Mouse (Mus musculus): ENCODE measurements around the gene Gm28434. TPM values are rescaled to one million over a fixed set of nuclear protein-coding genes. Genes with fewer than 3 reads are reported as not detected.

Gene Gm28434
- polyA plus RNA-seq (2015; fragmentation: Nextera tagmentation; extraction: Ambion mirVana) = not detected in 2 replicates

DNA sequence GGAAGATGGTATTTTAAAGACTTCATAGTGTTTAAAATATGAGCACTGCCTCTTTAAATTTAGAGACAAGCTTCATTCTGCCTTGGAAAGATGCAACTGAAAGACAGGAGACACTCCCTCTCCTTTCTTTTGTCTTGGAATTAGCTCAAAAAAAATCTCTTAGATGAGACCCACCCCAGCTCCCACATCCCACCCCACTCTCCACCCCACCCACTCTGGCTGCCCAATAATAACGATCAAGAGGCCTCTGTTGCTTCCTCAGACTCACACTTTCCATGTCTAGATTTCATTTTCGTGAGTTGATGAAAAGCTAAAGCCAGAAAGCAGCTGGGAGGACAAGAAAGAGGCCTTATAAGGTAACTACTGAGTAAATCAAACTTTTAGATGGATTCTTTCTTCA, at the start of gene Gm28434, which contains the start of gene 2310003L06Rik:
TSS of gene Gm28434 (plus strand) at position 317 of the 400 bp plus-strand sequence.
TSS of gene 2310003L06Rik (plus strand) at position 259 of the 400 bp plus-strand sequence.
- H3K27ac ChIP-seq (ENCODE audit: low read depth) = no peak within 1 kb of the TSS
- no peaks in the 10 kb centered on the region for H3K4me1 ChIP-seq (ENCODE audit: insufficient read depth)
- H3K9ac ChIP-seq (replicated peaks) = no peak within 1 kb of the TSS
- H3K4me3 ChIP-seq (ENCODE audit: low read depth, low read length) = no peak within 1 kb of the TSS
- H3K36me3 ChIP-seq (replicated peaks; ENCODE audit: insufficient read depth, low read length) = no peaks in the 10 kb centered on the region
- ATAC-seq (no peak), DNase-seq (no peak)
- no peaks in the 10 kb centered on the region for H3K27me3 ChIP-seq (ENCODE audit: insufficient read depth, low read length)
- TF ChIP-seq CTCF (IDR thresholded peaks at IDR 0.05; ENCODE audit: low read depth) (no peak), EP300 (IDR thresholded peaks at IDR 0.05; ENCODE audit: low read depth) (no peak)
- no peak within 1 kb of the TSS for H3K4me2 ChIP-seq (ENCODE audit: low read depth, low read length)
- no peaks in the 10 kb centered on the region for H3K9me3 ChIP-seq (ENCODE audit: low read length)
- 49% methylated on average over 2 of the region's 2 CpGs for WGBS (ENCODE audit: insufficient replicate concordance)

DNA sequence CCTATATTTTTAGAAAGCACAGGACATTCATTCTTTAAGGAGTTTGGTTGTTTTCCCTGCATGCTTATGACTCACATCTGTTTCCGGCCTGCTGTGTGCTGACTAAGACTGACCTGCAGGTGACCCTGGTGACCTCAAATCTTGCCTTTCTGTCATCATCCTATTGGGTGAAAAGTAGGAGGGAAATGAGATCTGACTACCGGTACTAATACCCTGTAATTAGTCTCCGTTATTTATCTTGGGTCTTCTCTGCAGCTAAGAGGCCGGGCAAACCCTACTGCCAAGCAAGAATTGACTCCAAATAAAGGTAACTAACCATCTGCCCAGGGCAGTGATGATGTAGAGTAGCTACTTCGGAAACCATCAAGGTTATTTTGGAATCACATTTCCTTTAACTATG, 43.9 kb upstream of the Gm28434 start, which contains the start of gene Csn3:
TSS of gene Csn3 (plus strand) at position 208 of the 400 bp plus-strand sequence.
- no peak within 1 kb of the TSS for H3K27ac ChIP-seq (ENCODE audit: low read depth)
- no peak within 1 kb of the TSS for H3K4me2 ChIP-seq (ENCODE audit: low read depth, low read length)
- 45% methylated on average over 5 of the region's 5 CpGs for WGBS (ENCODE audit: insufficient replicate concordance)
- H3K4me3 ChIP-seq (ENCODE audit: low read depth, low read length) = no peak within 1 kb of the TSS
- no peak for DNase-seq
- no peak within 1 kb of the TSS for H3K9ac ChIP-seq (replicated peaks)
- TF ChIP-seq EP300 (IDR thresholded peaks at IDR 0.05; ENCODE audit: low read depth) (no peak), CTCF (IDR thresholded peaks at IDR 0.05; ENCODE audit: low read depth) (no peak)
- no peaks in the 10 kb centered on the region for H3K36me3 ChIP-seq (replicated peaks; ENCODE audit: insufficient read depth, low read length)
- H3K9me3 ChIP-seq (ENCODE audit: low read length) = no peaks in the 10 kb centered on the region
- H3K27me3 ChIP-seq (ENCODE audit: insufficient read depth, low read length) = no peaks in the 10 kb centered on the region
- H3K4me1 ChIP-seq (ENCODE audit: insufficient read depth) = no peaks in the 10 kb centered on the region
- no peak for ATAC-seq

DNA sequence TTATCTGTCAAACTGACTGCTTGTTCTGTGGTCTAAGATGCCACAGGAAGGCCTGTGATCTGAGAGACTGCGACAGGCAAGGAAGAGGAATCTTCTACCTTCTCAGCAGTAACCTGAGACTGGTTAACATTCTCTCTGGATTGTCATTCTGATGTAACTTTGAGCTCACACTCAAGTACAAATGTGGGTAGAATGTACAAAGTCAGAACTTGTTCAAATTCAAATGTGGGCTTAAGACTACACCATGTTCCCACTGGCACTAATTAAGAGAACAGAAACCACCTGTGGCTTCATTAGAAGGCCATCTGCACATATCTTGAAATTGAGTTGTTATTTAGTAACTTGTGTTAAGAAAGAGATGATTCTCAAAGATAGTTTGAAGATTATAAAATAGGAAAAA, 37.7 kb upstream of the Gm28434 start:
- Histone ChIP-seq H3K4me3 (ENCODE audit: low read depth, low read length) (no peak overlapping the region), H3K9me3 (ENCODE audit: low read length) (no peaks in the 10 kb centered on the region), H3K36me3 (replicated peaks; ENCODE audit: insufficient read depth, low read length) (no peaks in the 10 kb centered on the region), H3K4me2 (ENCODE audit: low read depth, low read length) (no peak overlapping the region), H3K27me3 (ENCODE audit: insufficient read depth, low read length) (no peaks in the 10 kb centered on the region), H3K4me1 (ENCODE audit: insufficient read depth) (no peaks in the 10 kb centered on the region), H3K27ac (ENCODE audit: low read depth) (no peak overlapping the region), H3K9ac (replicated peaks) (no peak overlapping the region)
- no peak for TF ChIP-seq CTCF (IDR thresholded peaks at IDR 0.05; ENCODE audit: low read depth)
- no peak for TF ChIP-seq EP300 (IDR thresholded peaks at IDR 0.05; ENCODE audit: low read depth)
- 44% methylated on average over 1 of the region's 1 CpGs for WGBS (ENCODE audit: insufficient replicate concordance)
- no peak for ATAC-seq
- no peak for DNase-seq

DNA sequence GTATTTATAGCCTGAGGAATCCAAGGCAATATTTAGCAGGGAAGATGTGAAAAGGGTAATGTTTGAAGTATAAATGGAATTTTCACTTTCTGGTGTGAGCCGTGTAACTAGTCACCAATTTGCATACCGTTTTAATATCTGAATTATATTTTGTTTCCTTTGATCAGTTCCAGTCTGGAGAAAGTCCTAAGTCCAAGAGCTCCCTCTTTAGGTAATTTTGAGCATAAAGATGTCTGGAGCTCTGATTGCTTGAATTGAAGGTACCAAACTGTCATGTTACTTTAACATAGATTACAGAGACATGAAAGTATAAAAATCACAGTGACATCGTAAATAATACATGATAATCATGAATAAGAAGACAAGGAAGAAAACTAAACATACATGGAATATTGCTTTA, 28.6 kb upstream of the Gm28434 start:
- ATAC-seq (no peak), DNase-seq (no peak)
- no peaks in the 10 kb centered on the region for H3K4me1 ChIP-seq (ENCODE audit: insufficient read depth)
- H3K27me3 ChIP-seq (ENCODE audit: insufficient read depth, low read length) = no peaks in the 10 kb centered on the region
- H3K4me3 ChIP-seq (ENCODE audit: low read depth, low read length) = no peak overlapping the region
- H3K9ac ChIP-seq (replicated peaks) = no peak overlapping the region
- no peaks in the 10 kb centered on the region for H3K36me3 ChIP-seq (replicated peaks; ENCODE audit: insufficient read depth, low read length)
- no peak overlapping the region for H3K4me2 ChIP-seq (ENCODE audit: low read depth, low read length)
- no peaks in the 10 kb centered on the region for H3K9me3 ChIP-seq (ENCODE audit: low read length)
- WGBS (ENCODE audit: insufficient replicate concordance) = 43% methylated on average over 3 of the region's 3 CpGs
- no peak overlapping the region for H3K27ac ChIP-seq (ENCODE audit: low read depth)
- TF ChIP-seq EP300 (IDR thresholded peaks at IDR 0.05; ENCODE audit: low read depth) (no peak), CTCF (IDR thresholded peaks at IDR 0.05; ENCODE audit: low read depth) (no peak)

DNA sequence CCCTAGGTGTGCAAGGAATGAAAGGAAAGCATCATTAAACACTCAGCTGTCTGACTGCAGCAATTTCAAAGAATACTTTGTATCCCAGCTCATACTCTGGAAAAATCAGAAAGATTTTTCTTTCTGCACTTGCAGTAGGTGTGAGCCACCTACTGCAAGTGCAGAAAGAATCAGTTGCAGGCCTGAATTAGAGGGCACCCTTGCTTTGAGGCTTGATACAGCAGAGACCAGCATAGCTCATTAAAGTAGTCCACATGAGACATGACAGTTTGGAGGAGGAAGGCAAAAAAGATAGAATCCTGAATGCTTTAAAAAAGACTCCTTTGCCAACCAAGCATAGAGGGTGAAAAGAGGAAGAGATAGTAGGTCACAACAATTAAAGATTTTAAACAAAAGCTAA, 26.8 kb upstream of the Gm28434 start:
- no peak for DNase-seq
- Histone ChIP-seq H3K4me2 (ENCODE audit: low read depth, low read length) (no peak overlapping the region), H3K27ac (ENCODE audit: low read depth) (no peak overlapping the region), H3K9me3 (ENCODE audit: low read length) (no peaks in the 10 kb centered on the region), H3K36me3 (replicated peaks; ENCODE audit: insufficient read depth, low read length) (no peaks in the 10 kb centered on the region), H3K27me3 (ENCODE audit: insufficient read depth, low read length) (no peaks in the 10 kb centered on the region), H3K4me3 (ENCODE audit: low read depth, low read length) (no peak overlapping the region), H3K4me1 (ENCODE audit: insufficient read depth) (no peaks in the 10 kb centered on the region), H3K9ac (replicated peaks) (no peak overlapping the region)
- no peak for ATAC-seq
- TF ChIP-seq CTCF (IDR thresholded peaks at IDR 0.05; ENCODE audit: low read depth) = no peak
- no peak for TF ChIP-seq EP300 (IDR thresholded peaks at IDR 0.05; ENCODE audit: low read depth)

DNA sequence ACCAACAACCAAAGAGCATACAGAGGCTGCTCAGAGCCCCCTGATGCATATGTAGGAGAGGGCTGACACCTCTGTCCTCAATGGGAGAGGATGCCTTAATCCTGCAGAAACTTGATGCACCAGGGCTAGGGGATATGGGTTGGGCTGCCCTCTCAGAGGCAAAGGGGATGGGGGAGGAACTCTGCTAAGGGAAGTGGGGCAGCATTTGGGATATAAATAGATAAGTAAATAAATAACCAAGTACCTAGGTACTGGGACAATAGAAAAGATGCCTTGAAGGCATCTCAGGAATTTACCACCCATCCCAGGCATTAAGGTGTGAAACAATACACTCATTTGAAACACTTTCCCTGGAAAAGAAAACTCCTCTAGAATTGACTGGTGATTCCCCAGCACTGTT, 17.5 kb upstream of the Gm28434 start:
- H3K9me3 ChIP-seq (ENCODE audit: low read length) = no peaks in the 10 kb centered on the region
- no peak for TF ChIP-seq CTCF (IDR thresholded peaks at IDR 0.05; ENCODE audit: low read depth)
- no peaks in the 10 kb centered on the region for H3K36me3 ChIP-seq (replicated peaks; ENCODE audit: insufficient read depth, low read length)
- H3K4me3 ChIP-seq (ENCODE audit: low read depth, low read length) = no peak overlapping the region
- no peak for DNase-seq
- no peak for ATAC-seq
- H3K27me3 ChIP-seq (ENCODE audit: insufficient read depth, low read length) = no peaks in the 10 kb centered on the region
- H3K4me2 ChIP-seq (ENCODE audit: low read depth, low read length) = no peak overlapping the region
- H3K4me1 ChIP-seq (ENCODE audit: insufficient read depth) = no peaks in the 10 kb centered on the region
- H3K9ac ChIP-seq (replicated peaks) = no peak overlapping the region
- no peak overlapping the region for H3K27ac ChIP-seq (ENCODE audit: low read depth)

DNA sequence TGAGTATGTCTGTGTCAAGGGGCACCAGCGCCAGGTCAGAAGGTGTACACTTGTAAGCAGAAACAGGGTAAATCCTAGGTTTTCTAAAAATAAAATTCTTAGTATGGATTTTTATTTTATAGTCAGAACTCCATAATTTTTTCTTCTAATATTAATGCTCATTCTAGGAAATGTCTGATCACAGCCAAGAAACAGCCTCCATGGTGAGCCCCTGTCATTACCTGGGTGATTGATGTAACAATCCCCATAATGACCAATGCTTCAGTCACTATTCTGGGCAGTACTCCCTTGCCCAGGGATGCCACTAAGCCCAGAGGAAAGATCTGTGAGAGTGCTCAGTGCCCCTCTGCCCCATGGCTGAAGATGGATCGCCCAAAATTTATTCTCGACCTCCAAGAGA, 9.8 kb downstream of the Gm28434 start, which contains the start of gene Cabs1:
TSS of gene Cabs1 (plus strand) at position 301 of the 400 bp plus-strand sequence.
- Histone ChIP-seq H3K9me3 (ENCODE audit: low read length) (no peaks in the 10 kb centered on the region), H3K27ac (ENCODE audit: low read depth) (no peak within 1 kb of the TSS), H3K4me3 (ENCODE audit: low read depth, low read length) (no peak within 1 kb of the TSS), H3K27me3 (ENCODE audit: insufficient read depth, low read length) (no peaks in the 10 kb centered on the region), H3K4me2 (ENCODE audit: low read depth, low read length) (no peak within 1 kb of the TSS), H3K36me3 (replicated peaks; ENCODE audit: insufficient read depth, low read length) (no peaks in the 10 kb centered on the region), H3K9ac (replicated peaks) (no peak within 1 kb of the TSS), H3K4me1 (ENCODE audit: insufficient read depth) (no peaks in the 10 kb centered on the region)
- 77% methylated on average over 3 of the region's 3 CpGs for WGBS (ENCODE audit: insufficient replicate concordance)
- no peak for ATAC-seq
- TF ChIP-seq CTCF (IDR thresholded peaks at IDR 0.05; ENCODE audit: low read depth) (no peak), EP300 (IDR thresholded peaks at IDR 0.05; ENCODE audit: low read depth) (no peak)
- no peak for DNase-seq

Measured in liver, postnatal 0 days (tissue).